Mouse (Mus musculus) erythroid progenitor cell, adult 5-6 weeks (primary cell): Measurements from ENCODE around the gene Papln. TPM values are rescaled to one million over a fixed set of nuclear protein-coding genes. Genes with fewer than 3 reads are reported as not detected.

ENCODE experiments used
- ATAC-seq: replicated peaks from 2 replicates; pipeline ENCODE4 v1.8.0; 2016; ENCODE audit warnings: moderate number of reproducible peaks, mild to moderate bottlenecking, moderate TSS enrichment, inconsistent platforms; ENCODE audit not compliant: poor library complexity, low FRiP score, severe bottlenecking
- total RNA-seq, 2 experiments: library from RNA; stranded (forward) in 1 of 2; stranded (reverse) in 1 of 2; fragments of 150-400 nt in 1 of 2; fragments of 186-747, 209-891 nt in 1 of 2; gene quantifications; 2 replicates each; pipeline versions ENCODE4 v1.2.3 to v1.2.4; 2015 to 2017; ENCODE audit warnings: low replicate concordance in 2 of 2

The Papln gene
- total RNA-seq, 2 experiments from 2014 or later: not detected

DNA sequence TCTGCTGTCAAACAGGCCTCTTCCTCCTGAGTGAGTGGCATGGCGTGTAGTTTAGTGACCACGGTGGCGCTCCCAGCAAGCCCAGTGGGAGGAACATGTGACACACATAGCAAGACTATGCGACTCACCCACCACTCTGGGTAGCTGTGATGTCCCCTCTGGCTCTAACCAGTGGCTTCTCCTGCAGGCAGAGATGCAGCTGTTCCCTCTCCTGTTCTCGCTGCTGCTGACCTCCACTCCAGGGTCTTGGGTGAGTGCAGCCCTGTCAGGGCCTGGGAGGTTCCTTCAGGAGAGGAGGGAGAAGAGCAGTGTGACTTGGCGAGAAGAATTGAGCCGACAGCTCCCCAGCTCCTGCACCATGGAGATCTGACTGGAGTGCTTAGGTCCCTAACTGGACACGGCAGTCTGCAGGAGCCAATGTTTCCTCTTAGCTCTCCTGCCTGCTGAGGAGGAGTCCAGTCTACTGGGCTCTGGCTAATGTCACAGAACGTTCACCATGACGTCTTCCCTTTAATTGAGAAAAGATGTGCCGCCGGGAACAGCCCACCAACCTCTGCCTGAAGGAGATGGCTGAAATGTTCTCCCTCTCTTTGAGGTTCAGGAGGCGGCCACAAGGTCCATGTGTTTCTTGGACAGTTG, 2.6 kb downstream of the Papln start:
- ATAC-seq: no peak

DNA sequence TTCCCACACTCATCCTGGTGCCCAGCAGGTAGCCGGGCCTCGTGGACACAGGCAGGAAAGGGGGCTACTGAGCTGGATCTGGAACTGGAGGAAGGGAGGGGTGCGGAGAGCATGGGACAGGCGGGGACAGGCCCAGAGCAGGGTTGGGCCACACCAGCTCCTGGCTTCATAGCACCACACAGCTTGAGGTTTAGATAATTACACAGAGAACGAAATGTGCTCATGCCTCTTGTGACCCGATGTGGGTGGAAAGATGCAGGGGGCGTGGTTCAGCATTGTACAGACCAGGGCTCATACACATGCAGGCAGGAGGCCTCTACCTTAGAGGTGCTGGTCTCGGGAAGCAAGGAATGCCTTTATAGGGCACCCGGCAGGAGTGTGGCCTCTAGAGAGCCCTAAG, 4.4 kb downstream of the Papln start:
- ATAC-seq: no peak

DNA sequence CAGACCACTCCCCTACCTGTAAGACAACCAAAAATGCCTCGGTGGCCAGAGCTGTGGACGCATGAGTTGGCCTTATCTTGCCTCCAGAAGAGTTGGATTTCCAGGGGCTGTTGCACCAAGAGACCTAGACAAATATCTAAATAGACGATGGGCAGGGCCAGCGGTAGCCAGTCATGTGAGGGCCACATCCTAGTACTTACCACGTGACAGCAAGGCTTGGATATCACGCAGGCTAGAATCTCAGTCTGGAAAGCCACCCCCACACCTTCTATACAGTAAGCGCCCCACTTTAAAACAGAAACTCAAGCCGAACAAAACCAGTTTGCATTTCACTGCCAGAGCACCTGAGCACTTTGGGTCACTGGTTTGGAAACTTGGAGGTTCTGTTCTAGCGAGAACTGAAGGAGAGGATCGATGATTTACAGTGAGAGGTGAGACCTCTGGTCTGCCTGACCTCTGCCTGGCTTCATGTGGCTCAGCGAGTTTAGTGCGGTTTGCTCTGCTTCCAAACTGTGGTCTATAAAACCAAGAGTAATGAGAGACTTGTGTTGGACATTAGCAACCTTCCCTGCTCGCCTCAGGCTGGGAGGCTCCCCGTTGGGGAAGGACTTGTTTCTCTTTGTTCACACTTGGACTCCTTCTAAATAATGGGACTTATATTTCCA, 4.9 kb downstream of the Papln start:
- no peak for ATAC-seq

DNA sequence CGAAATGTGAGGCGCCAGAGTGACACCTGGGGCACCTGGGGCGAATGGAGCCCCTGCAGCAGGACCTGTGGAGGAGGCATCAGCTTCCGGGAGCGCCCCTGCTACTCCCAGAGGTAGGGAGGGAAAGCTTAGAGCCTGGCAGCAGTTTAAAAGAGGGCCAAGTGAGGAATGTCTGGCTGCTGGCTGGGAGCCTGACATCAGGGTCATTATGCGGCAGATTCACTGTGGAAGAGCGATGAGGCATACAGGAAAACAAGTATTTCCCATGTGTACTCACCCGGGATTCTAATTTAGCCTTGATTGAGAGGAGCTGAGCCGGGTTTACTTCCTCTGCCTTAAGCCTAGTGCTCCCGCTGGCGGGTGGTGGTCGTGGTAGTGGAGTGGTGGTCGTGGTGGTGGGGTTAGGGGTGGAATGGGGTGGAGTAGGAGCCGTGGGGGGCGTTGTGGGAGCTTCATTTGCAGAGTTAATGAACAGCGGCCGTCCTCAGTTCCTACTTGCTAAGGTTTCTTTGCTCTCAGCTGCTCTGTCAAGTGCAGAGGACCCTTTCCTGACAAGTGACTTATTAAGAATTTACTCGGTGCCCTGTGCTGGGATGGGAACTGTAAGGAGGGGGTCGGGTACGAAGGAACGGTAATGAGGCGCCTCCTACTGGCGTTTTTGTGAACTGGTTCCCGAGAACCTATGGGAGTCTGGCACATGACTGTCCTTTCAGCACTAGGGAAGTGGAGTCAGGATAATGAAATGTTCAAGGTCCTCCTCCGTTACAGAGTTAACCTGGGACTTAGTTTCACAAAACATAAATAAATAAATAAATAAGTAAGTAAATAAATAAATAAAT, 7.2 kb downstream of the Papln start:
- ATAC-seq: no peak

DNA sequence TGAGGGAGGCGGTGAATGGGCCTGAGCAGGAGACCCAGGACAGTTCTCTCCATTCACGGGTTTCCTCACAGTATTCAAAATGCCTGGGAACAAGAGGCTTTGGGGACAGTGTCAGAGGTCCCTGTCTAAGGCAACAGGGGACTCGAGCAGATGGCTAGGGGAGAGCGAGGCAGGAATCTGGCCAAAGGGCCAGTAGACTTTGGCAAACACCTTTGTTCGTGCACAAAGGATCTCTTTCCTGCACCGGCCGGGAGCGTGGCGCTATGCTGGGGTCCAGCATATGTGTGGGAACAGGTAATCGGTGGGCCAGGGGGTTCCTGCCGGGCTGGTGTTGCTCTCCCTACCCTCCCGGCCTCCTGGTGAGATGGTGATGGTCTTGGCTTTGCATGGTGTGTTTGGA, 12.2 kb downstream of the Papln start:
- no peak for ATAC-seq

DNA sequence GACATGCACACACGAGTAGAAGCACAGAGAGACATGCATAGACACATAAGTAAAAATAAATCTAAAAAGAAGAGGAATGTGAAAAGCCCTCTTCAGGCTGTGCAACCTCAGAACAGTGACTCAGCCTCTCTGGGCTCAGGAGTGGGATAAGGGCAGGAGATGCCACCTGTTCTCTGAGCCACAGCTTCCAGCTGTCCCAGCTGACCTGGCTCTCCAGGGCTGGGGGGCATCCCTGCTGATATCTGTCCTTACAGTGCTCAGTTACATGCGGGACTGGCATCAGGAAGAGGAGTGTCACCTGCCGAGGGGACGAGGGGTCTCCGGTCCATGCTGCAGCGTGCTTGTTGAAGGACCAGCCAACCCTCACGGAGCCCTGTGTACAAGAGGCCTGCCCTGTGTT, 13.3 kb downstream of the Papln start:
- no peak for ATAC-seq

DNA sequence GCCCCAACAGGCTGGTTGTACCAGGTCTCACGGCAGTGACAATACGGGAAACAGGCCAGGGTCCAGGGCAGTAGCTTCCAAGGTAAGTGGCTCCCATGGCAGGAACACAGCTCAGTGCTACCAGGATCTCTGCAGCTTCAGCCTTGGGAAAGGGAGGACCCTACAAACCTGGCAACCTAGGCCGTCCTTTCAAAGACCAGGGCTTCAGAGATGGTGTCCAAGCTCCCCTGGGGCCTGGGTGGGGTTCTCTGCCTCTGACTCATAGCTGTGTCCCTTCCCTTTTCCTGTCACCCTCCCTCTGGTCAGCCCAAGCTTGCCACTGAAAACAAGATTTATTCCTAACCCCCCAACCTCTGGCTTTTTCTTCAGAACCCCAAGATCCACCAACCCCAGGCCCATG, 16.7 kb downstream of the Papln start:
- ATAC-seq: no peak

DNA sequence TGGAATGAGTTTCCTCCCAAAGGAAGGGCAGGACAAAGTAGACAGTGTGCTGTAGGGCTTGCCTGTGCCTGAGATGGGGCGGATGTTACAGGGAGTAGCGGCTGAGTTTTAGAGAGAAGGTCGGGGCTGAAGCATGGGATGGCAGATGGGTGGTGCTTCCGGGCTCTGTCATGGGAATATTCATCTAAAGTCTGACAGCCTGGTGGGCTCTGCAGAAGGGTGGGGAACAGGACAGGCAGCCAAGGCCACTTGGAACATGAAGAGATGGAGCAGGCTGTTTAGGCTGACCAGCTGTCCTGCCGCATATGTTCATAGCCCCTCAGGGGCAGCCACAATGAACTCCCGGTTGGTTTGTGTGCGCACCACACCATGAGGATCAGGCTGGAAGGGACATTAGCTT, 17.8 kb downstream of the Papln start:
- ATAC-seq: no peak

DNA sequence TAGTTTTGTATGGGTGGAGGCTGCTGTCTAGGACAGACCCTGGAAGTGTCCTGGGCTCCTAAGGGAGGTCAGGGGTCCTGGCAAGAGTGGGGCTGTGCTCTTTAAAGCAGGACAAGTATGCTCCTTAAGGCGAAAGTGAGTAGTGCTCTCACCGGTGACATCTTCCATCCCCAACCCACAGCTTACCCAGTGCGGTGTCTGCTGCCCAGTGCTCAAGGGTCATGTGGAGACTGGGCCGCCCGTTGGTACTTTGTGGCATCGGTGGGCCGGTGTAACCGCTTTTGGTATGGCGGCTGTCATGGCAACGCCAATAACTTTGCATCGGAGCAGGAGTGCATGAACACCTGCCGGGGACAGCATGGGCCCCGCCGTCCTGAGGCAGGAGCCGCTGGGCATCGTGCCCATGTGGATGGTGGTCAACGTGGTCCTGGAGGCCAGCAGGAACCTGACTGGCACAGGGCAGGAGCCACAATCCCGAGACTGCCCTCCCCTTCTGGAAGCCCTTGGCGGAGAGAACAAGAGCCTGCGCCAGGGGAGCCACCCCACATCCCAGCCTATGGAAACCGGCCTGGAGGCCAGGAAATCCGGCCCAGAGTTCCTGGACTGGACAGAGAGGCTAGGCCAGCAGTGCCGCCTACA, 18.3 kb downstream of the Papln start:
- ATAC-seq: no peak

DNA sequence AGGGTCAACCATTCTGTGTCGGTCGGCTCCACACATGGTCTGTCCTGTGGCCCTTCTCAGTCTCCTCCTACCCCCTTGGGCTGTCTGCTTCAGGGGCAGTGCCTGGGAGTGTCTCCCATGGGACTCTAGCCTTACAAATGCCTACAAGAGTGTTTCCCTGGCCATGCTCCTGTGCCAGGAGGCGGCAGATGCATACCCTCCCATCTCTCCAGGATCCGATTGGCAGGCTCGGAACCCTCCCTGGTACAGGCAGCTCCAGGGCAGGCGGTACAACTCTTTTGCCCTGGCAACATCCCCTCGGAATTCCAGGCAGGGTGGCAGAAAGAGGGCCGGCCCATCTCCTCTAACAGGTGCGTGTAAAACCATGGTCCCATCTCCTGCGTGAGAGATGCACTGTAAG, 19.2 kb downstream of the Papln start:
- ATAC-seq: no peak

DNA sequence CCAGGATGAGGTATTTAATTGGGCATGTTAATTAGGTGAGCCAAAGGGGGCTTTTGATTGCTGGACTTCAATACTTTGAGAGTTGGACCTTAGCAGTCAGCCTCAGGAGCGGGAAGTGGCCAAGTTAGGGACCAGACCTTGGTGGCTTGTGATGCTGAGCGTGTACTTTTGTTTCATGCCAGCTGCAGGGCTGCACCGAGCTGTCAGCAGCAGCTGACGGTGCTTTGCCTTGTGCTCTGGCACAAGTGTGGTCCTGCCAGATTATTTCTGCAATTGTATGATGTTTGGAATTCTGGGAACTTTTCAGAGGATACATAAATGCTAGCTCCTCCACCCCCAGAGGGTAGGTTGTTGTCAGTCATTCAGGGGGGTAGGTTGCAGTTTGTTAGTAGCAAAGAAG, 21.9 kb downstream of the Papln start:
- no peak for ATAC-seq

DNA sequence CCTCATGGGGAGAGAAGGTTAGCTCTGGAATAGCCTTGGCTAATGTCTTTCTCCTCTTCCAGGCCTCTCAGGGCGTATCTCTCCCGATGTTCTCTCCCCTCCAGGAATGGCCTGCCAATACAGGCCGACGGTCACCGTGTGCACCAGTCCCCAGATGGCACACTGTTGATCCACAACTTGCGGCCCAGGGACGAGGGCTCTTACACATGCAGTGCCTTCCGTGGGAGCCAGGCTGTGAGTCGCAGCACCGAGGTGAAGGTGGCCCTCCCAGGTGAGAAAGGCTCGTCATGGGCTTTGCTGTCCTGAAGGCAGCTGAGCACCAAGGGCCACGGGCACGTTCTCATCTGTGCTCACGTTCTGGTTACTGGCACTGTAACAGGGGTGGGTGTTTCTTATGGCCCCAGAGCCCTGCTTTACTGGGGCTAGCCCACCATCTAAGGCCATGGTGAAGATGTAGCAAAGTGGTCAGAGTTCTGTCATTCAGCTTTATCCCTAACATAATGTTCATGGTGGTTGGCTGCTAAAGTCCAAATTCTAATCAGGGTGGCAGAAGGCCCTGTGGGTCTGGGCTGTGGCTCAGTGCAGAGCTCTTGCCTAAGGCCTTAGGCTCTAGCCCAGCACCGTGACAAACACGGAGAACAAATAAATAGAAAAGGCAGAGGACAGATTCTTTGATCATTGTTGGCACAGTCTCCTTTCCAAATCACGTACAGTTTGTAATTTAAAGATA, 25.8 kb downstream of the Papln start:
- ATAC-seq: no peak

DNA sequence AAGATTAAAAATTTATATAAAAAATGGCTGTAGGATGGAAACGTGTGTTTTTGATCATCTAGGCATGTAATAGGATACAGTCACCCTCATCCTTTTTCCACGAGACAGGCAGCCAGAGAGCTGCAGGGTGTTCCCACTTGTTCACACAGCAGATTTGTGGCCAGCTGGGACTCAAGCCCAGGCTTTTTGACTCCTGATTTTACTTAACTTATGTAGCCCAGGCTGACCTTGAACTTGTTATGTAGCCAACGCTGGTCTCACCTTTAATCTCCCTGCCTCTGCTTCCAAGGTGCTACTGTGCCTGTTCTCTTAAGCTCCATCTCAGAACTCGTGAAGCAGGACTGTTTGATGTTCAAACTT, 26.3 kb downstream of the Papln start:
- ATAC-seq: no peak

DNA sequence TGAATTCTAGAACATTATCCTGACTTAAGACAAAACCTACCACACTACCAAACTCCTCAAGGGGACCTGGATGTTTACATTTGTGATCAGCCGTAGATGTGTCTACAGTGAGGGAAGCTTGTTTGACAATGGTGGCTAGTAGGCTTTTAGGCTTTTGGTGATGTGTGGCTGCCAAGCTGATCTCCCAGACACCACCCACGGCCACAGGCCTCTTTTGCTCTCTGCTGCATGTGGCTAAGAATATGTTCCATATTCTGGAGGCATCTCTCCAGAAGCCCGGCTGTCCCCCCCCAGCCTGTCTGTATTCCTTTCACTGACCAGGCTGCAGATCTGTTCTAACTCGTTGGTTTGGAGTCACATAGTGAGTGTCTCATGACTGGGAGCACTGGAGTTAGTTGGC, 27.3 kb downstream of the Papln start:
- no peak for ATAC-seq

DNA sequence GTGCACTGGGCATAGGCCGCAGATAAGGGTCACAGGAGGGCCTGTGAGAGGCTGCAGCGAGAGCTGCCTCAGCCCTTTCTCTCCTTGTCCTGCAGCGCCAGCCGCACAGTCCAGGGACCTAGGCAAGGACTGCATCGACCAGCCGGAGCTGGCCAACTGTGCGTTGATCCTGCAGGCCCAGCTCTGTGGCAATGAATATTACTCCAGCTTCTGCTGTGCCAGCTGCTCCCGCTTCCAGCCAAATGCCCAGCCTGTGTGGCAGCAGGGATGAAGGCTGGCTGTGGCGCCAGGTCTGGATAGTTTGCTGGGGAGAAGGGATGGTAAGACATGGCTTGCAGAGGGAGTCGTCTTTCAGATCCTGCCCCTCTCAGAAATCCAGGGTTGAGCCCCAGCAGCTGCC, 28.3 kb downstream of the Papln start:
- ATAC-seq: no peak

DNA sequence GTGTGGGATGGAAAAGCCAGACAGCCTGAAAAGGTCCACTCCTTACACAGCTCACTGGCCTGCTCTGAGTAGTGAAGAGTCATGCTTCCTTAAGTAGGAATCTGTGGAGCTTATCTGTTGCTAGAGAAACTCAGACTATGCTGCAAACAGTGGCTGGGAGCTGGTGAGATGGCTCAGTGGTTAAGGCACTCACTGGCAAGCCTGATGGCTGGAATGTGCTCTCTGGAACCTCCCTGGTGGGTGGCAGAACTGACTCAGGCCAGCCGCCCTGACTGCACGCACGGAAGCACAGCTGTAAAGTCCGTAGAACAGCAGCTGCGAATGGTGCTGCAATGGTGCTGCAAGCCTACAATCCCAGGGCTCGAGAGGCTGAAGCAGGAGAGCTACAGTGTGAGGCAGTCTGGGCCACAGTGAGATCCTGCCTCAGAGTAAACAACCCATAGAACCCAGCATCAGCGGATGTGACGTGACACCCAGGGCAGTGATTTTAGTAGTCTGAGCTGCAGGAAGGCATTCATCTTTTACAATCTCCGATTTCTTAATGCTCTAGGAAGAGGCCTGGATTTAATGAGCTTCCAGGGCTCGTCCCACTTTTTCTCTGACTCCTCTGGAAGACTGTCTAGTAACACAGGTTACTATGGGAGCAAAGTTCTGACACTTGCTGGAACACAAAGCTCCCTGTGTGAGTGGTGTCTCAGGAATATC, 29.4 kb downstream of the Papln start:
- ATAC-seq: no peak

DNA sequence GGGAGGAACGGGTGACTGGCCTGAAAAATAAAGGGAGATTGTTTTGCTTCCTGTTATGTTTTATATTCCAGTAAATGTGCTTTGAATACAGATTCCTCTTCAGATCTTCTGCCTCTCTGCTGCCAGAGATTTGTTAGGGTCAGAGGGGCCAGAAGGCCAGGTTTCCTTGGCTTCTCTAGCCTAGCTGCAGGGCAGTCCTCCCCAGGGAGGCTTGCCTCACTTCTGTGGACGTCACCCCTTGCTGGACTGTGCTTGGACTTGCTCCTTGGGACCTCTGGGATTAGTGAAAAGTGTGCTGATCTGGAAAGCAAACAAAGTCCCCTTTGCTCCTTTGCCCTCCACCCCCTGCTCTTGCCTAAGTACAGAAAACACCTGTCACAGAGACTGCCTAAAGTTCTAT, 31.6 kb downstream of the Papln start:
- no peak for ATAC-seq

DNA sequence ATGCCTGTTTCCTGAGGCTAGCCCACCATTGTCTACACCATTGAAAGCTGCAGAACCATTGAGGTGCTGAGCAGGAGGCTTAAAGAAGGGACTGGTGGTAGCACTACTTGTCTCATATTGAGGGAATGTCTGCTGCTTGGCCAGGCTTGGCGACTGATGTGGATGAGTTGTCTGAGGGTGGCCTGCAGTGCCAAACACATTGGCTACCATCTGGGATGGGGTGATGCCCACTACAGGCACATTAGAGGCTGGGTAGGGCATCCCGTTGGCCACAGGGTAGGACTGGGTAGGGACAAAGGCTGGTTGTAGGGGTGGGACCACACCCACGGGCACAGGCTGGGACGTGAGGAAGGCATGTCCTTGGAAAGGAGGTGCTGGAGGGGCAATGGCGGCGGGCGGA, 32.2 kb downstream of the Papln start:
- no peak for ATAC-seq

DNA sequence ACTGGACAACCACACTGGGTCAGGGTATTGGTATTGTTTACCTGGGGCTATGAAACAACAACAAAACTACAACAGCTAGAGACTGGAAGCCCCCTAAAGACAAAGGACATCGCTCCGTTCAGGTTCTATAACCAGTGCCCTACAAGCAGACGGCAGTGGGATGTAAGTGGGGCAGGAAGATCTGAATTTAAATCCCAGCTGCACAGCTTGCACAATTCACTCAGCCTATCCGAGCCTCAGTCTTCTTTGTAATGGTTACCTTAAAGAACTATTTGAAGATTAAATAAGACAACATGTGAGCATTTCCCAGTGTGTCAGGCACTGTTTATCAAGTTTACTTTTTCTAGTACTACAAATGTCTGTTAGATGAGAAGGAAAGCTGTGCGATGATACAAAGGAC, 34.9 kb downstream of the Papln start:
- no peak for ATAC-seq

DNA sequence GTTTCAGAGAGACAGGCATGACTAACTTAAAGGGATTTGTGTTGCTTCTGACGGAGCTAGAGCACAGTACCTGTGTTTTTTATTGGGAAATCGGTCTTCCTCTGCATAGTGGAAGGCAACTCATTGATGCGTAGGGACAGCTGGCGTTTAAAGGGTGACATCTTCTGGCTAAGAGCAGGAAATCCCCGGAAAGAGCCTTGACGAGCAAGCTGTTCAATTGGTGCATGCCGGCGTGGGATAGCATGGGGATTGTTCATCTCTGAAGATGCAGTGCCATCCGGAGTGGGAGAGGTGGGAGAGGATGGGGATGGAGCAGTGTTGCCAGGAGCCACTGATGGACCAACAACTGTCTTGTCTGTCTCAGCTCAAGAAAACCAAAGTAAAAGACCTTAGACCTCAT, 37.5 kb downstream of the Papln start:
- ATAC-seq: no peak
